In the genomic region with DNA sequence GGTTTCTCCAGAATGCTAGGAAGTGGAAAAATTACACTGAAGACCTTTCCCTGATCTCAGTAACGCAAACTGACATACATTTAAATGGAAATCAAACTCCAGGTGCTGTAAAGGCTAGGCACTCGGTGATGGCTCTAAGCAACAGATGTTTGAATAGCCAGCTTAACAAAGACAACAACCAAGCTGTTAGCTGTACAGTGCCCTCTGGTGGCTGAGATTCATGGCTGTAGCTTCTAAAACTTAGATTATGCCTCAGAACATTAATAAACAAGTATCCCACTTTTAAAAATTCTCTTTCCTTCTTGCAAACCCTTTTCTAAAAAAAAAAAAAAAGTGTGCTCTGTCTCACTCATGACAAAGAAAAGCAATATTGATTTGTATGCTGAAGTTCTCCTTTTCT, we compare ENCODE assay signal across 9 mouse cellular contexts.
A peak's percentile ranks its signal among the peaks of the same experiment; 100 is the strongest.
DNase-seq lines count a peak whose midpoint lies in the region; ATAC-seq and TF ChIP-seq lines count a peak whose summit lies in the region.
"Had no signal": no experiment of that assay in that cellular context is flagged by ENCODE, and none has a peak within 500 bp of the region (broad histone marks: within the 10 kb centered on the region; RNA-seq: fewer than 3 reads in every experiment).

No protein-coding gene starts in this region.

- no peaks in the 10 kb centered on the region for H3K27me3 ChIP-seq in embryonic facial prominence, embryonic 10.5 days (replicated peaks; ENCODE audit: low read depth, poor library complexity, severe bottlenecking)
- no peaks in the 10 kb centered on the region for H3K27me3 ChIP-seq in hindbrain, postnatal 0 days (ENCODE audit: insufficient read depth, low read length)
- no peaks in the 10 kb centered on the region for H3K27me3 ChIP-seq in limb, embryonic 14.5 days (ENCODE audit: control insufficient read depth, insufficient read depth, low read length)

- 15% methylated on average over 2 of the region's 2 CpGs for WGBS in embryonic facial prominence, embryonic 10.5 days
- WGBS in hindbrain, postnatal 0 days: 10% methylated on average over 2 of the region's 2 CpGs
- 9% methylated on average over 2 of the region's 2 CpGs for WGBS in limb, embryonic 14.5 days

- peak; percentile 79 for TF ChIP-seq CTCF in hindbrain, postnatal 0 days (IDR thresholded peaks at IDR 0.05; ENCODE audit: low read depth)

- no peak overlapping the region for H3K27ac ChIP-seq in embryonic facial prominence, embryonic 10.5 days (replicated peaks)
- H3K27ac ChIP-seq in hindbrain, postnatal 0 days: no peak overlapping the region
- no peak overlapping the region for H3K27ac ChIP-seq in limb, embryonic 14.5 days (replicated peaks; ENCODE audit: low read depth, low read length)
- H3K27ac ChIP-seq: midbrain, embryonic 12.5 days had no signal

- no peaks in the 10 kb centered on the region for H3K36me3 ChIP-seq in embryonic facial prominence, embryonic 10.5 days (replicated peaks)
- H3K36me3 ChIP-seq in hindbrain, postnatal 0 days (ENCODE audit: insufficient read depth, low read length): no peaks in the 10 kb centered on the region
- no peaks in the 10 kb centered on the region for H3K36me3 ChIP-seq in limb, embryonic 14.5 days (ENCODE audit: control insufficient read depth, insufficient read depth, low read length)
- H3K36me3 ChIP-seq: midbrain, embryonic 12.5 days had no signal

- no peak for ATAC-seq in hindbrain, postnatal 0 days
- no peak for ATAC-seq in limb, embryonic 14.5 days (ENCODE audit: low FRiP score, low read depth)
- ATAC-seq in erythroid progenitor cell, adult 5-6 weeks (replicated peaks; ENCODE audit: low FRiP score, poor library complexity, severe bottlenecking): no peak

- no peak for TF ChIP-seq POLR2A in limb, embryonic 14.5 days (IDR thresholded peaks at IDR 0.05; ENCODE audit: borderline replicate concordance, extremely low read depth, insufficient read depth, insufficient read length)

- peaks cover 32% of the 10 kb centered on the region for H3K4me1 ChIP-seq in embryonic facial prominence, embryonic 10.5 days
- H3K4me1 ChIP-seq in hindbrain, postnatal 0 days (ENCODE audit: insufficient read depth, low read length): no peaks in the 10 kb centered on the region
- peaks cover 8% of the 10 kb centered on the region for H3K4me1 ChIP-seq in limb, embryonic 14.5 days (ENCODE audit: control insufficient read depth, insufficient read depth, low read length)

- H3K4me2 ChIP-seq in hindbrain, postnatal 0 days (ENCODE audit: low read depth, low read length): no peak overlapping the region
- no peak overlapping the region for H3K4me2 ChIP-seq in limb, embryonic 14.5 days (replicated peaks; ENCODE audit: low read depth, low read length, severe bottlenecking)
- H3K4me2 ChIP-seq: midbrain, embryonic 12.5 days had no signal

- no peak overlapping the region for H3K4me3 ChIP-seq in embryonic facial prominence, embryonic 10.5 days
- H3K4me3 ChIP-seq in hindbrain, postnatal 0 days (ENCODE audit: low read length): no peak overlapping the region
- no peak overlapping the region for H3K4me3 ChIP-seq in limb, embryonic 14.5 days (replicated peaks; ENCODE audit: low read length)
- H3K4me3 ChIP-seq: midbrain, embryonic 12.5 days had no signal

- peak; percentile 45 for DNase-seq in layer of hippocampus, adult 11-12 months (ENCODE audit: low spot score)
- no peak for DNase-seq in layer of hippocampus, adult 9-10 months (ENCODE audit: low spot score)
- DNase-seq in ZHBTc4 (ENCODE audit: low read depth, low spot score): peak; percentile 74
- DNase-seq in embryonic facial prominence, embryonic 10.5 days (ENCODE audit: low spot score): peak; percentile 74
- peak; percentile 87 for DNase-seq in hindbrain, postnatal 0 days (ENCODE audit: low spot score)
- peak; percentile 90 for DNase-seq in limb, embryonic 14.5 days (ENCODE audit: low spot score)
- DNase-seq in right cerebral cortex, postnatal 25 days: peak; percentile 18

- H3K9me3 ChIP-seq in embryonic facial prominence, embryonic 10.5 days: no peaks in the 10 kb centered on the region
- H3K9me3 ChIP-seq in hindbrain, postnatal 0 days (ENCODE audit: low read length): no peaks in the 10 kb centered on the region
- H3K9me3 ChIP-seq in limb, embryonic 14.5 days (ENCODE audit: control insufficient read depth, low read length): no peaks in the 10 kb centered on the region
- H3K9me3 ChIP-seq: midbrain, embryonic 12.5 days had no signal

- no peak overlapping the region for H3K9ac ChIP-seq in hindbrain, postnatal 0 days (replicated peaks; ENCODE audit: low read length)
- no peak overlapping the region for H3K9ac ChIP-seq in limb, embryonic 14.5 days (ENCODE audit: low read depth, low read length, severe bottlenecking)
- H3K9ac ChIP-seq: midbrain, embryonic 12.5 days had no signal
